Mouse (Mus musculus): ENCODE results near the gene Tmem184a. TPM values are rescaled to one million over a fixed set of nuclear protein-coding genes. Genes with fewer than 3 reads are reported as not detected.

Tmem184a gene
- polyA plus RNA-seq, 1 experiment: 2.1 TPM

- Histone ChIP-seq H3K27ac (replicated peaks; ENCODE audit: low read depth, low read length) (no peak overlapping the region), H3K4me3 (ENCODE audit: insufficient read depth, low read depth, low read length) (no peak overlapping the region), H3K4me1 (ENCODE audit: control insufficient read depth, insufficient read depth, insufficient read length, low read length) (peaks cover 5% of the 10 kb centered on the region)
Observed at GRCm38 (mm10) chr5:139821466-139822459, 2.0 kb upstream of the Tmem184a start.

GRCm38 (mm10) chr5:139818801-139819200 is 916 bp downstream of the Tmem184a start:
- Histone ChIP-seq H3K4me3 (ENCODE audit: insufficient read depth, low read depth, low read length) (no peak overlapping the region), H3K4me1 (ENCODE audit: control insufficient read depth, insufficient read depth, insufficient read length, low read length) (no peaks in the 10 kb centered on the region), H3K27ac (replicated peaks; ENCODE audit: low read depth, low read length) (no peak overlapping the region)

- no peaks in the 10 kb centered on the region for H3K4me1 ChIP-seq (ENCODE audit: control insufficient read depth, insufficient read depth, insufficient read length, low read length)
- no peak overlapping the region for H3K27ac ChIP-seq (replicated peaks; ENCODE audit: low read depth, low read length)
- no peak overlapping the region for H3K4me3 ChIP-seq (ENCODE audit: insufficient read depth, low read depth, low read length)
Observed at GRCm38 (mm10) chr5:139818056-139818455, 1.7 kb downstream of the Tmem184a start.

- Histone ChIP-seq H3K27ac (replicated peaks; ENCODE audit: low read depth, low read length) (no peak overlapping the region), H3K4me1 (ENCODE audit: control insufficient read depth, insufficient read depth, insufficient read length, low read length) (no peaks in the 10 kb centered on the region)
Observed at GRCm38 (mm10) chr5:139817292-139817691, 2.4 kb downstream of the Tmem184a start.

GRCm38 (mm10) chr5:139816445-139816844 is 3.3 kb downstream of the Tmem184a start:
- Histone ChIP-seq H3K4me1 (ENCODE audit: control insufficient read depth, insufficient read depth, insufficient read length, low read length) (no peaks in the 10 kb centered on the region; the same call in 1 of the 2 replicates), H3K4me3 (ENCODE audit: insufficient read depth, low read depth, low read length) (no peak overlapping the region), H3K27ac (replicated peaks; ENCODE audit: low read depth, low read length) (no peak overlapping the region)

More at GRCm38 (mm10) chr5:139817292-139817691, 2.4 kb downstream of the Tmem184a start:
- no peak overlapping the region for H3K4me3 ChIP-seq (ENCODE audit: insufficient read depth, low read depth, low read length)

GRCm38 (mm10) chr5:139815964-139816363 is 3.8 kb downstream of the Tmem184a start:
- H3K4me1 ChIP-seq (ENCODE audit: control insufficient read depth, insufficient read depth, insufficient read length, low read length): no peaks in the 10 kb centered on the region; the same call in 1 of the 2 replicates
- H3K27ac ChIP-seq (replicated peaks; ENCODE audit: low read depth, low read length): no peak overlapping the region
- no peak overlapping the region for H3K4me3 ChIP-seq (ENCODE audit: insufficient read depth, low read depth, low read length)

GRCm38 (mm10) chr5:139813963-139814381 is 5.7 kb downstream of the Tmem184a start:
- Histone ChIP-seq H3K4me1 (ENCODE audit: control insufficient read depth, insufficient read depth, insufficient read length, low read length) (no peaks in the 10 kb centered on the region; the same call in 1 of the 2 replicates), H3K4me3 (ENCODE audit: insufficient read depth, low read depth, low read length) (no peak overlapping the region), H3K27ac (replicated peaks; ENCODE audit: low read depth, low read length) (no peak overlapping the region)

GRCm38 (mm10) chr5:139813126-139813490 is 6.6 kb downstream of the Tmem184a start:
- Histone ChIP-seq H3K4me3 (ENCODE audit: insufficient read depth, low read depth, low read length) (no peak overlapping the region), H3K27ac (replicated peaks; ENCODE audit: low read depth, low read length) (no peak overlapping the region), H3K4me1 (ENCODE audit: control insufficient read depth, insufficient read depth, insufficient read length, low read length) (no peaks in the 10 kb centered on the region; the same call in 1 of the 2 replicates)

- Histone ChIP-seq H3K4me1 (ENCODE audit: control insufficient read depth, insufficient read depth, insufficient read length, low read length) (no peaks in the 10 kb centered on the region; the same call in 1 of the 2 replicates), H3K4me3 (ENCODE audit: insufficient read depth, low read depth, low read length) (no peak overlapping the region), H3K27ac (replicated peaks; ENCODE audit: low read depth, low read length) (no peak overlapping the region)
Observed at GRCm38 (mm10) chr5:139812398-139813125, 7.2 kb downstream of the Tmem184a start.

GRCm38 (mm10) chr5:139811677-139812397 is 7.9 kb downstream of the Tmem184a start:
- Histone ChIP-seq H3K27ac (replicated peaks; ENCODE audit: low read depth, low read length) (no peak overlapping the region), H3K4me3 (ENCODE audit: insufficient read depth, low read depth, low read length) (no peak overlapping the region), H3K4me1 (ENCODE audit: control insufficient read depth, insufficient read depth, insufficient read length, low read length) (no peaks in the 10 kb centered on the region; the same call in 1 of the 2 replicates)

GRCm38 (mm10) chr5:139809397-139809796 is 10.3 kb downstream of the Tmem184a start:
- no peak overlapping the region for H3K4me3 ChIP-seq (ENCODE audit: insufficient read depth, low read depth, low read length)
- no peaks in the 10 kb centered on the region; the same call in 1 of the 2 replicates for H3K4me1 ChIP-seq (ENCODE audit: control insufficient read depth, insufficient read depth, insufficient read length, low read length)
- H3K27ac ChIP-seq (replicated peaks; ENCODE audit: low read depth, low read length): no peak overlapping the region

- Histone ChIP-seq H3K4me3 (ENCODE audit: insufficient read depth, low read depth, low read length) (no peak overlapping the region), H3K27ac (replicated peaks; ENCODE audit: low read depth, low read length) (no peak overlapping the region), H3K4me1 (ENCODE audit: control insufficient read depth, insufficient read depth, insufficient read length, low read length) (no peaks in the 10 kb centered on the region)
Observed at GRCm38 (mm10) chr5:139805924-139806323, 13.8 kb downstream of the Tmem184a start.

- no peaks in the 10 kb centered on the region for H3K4me1 ChIP-seq (ENCODE audit: control insufficient read depth, insufficient read depth, insufficient read length, low read length)
- H3K27ac ChIP-seq (replicated peaks; ENCODE audit: low read depth, low read length): no peak overlapping the region
- no peak overlapping the region for H3K4me3 ChIP-seq (ENCODE audit: insufficient read depth, low read depth, low read length)
Observed at GRCm38 (mm10) chr5:139804573-139805111, 15.1 kb downstream of the Tmem184a start.

- no peak overlapping the region for H3K4me3 ChIP-seq (ENCODE audit: insufficient read depth, low read depth, low read length)
- no peaks in the 10 kb centered on the region for H3K4me1 ChIP-seq (ENCODE audit: control insufficient read depth, insufficient read depth, insufficient read length, low read length)
- no peak overlapping the region for H3K27ac ChIP-seq (replicated peaks; ENCODE audit: low read depth, low read length)
Observed at GRCm38 (mm10) chr5:139804107-139804551, 15.6 kb downstream of the Tmem184a start.
